In genomic region chr12:80925919-80926318, GRCm38 (mm10) we compare ENCODE assay signal across 16 mouse cellular contexts. TPM values are rescaled to one million over a fixed set of nuclear protein-coding genes. Genes with fewer than 3 reads are reported as not detected.
DNase-seq lines count a peak whose midpoint lies in the region; ATAC-seq and TF ChIP-seq lines count a peak whose summit lies in the region.
"Had no signal": no experiment of that assay in that cellular context is flagged by ENCODE, and none has a peak within 500 bp of the region (broad histone marks: within the 10 kb centered on the region; RNA-seq: fewer than 3 reads in every experiment).

No protein-coding gene starts in this region.

- no peak for ATAC-seq in liver, postnatal 0 days
- ATAC-seq: forebrain, embryonic 14.5 days had no signal

- H3K9ac ChIP-seq in liver, adult 2 months (ENCODE audit: low read depth, low read length), result no peak overlapping the region
- no peak overlapping the region for H3K9ac ChIP-seq in liver, postnatal 0 days (replicated peaks)
- H3K9ac ChIP-seq: limb, embryonic 13.5 days had no signal

- no peaks in the 10 kb centered on the region for H3K79me2 ChIP-seq in liver, adult 2 months (ENCODE audit: control insufficient read depth, insufficient read depth, low read length)

- H3K4me2 ChIP-seq in liver, postnatal 0 days (ENCODE audit: low read depth, low read length), result no peak overlapping the region
- H3K4me2 ChIP-seq: limb, embryonic 13.5 days; midbrain, embryonic 11.5 days had no signal

- H3K4me3 ChIP-seq in liver, adult 2 months (ENCODE audit: insufficient read depth, low read depth, low read length), result no peak overlapping the region
- H3K4me3 ChIP-seq in liver, postnatal 0 days (ENCODE audit: low read depth, low read length), result no peak overlapping the region
- H3K4me3 ChIP-seq: limb, embryonic 13.5 days had no signal

- TF ChIP-seq CTCF in liver, adult 2 months (IDR thresholded peaks at IDR 0.05; ENCODE audit: low read depth, low read length), result no peak
- TF ChIP-seq CTCF in liver, postnatal 0 days (IDR thresholded peaks at IDR 0.05; ENCODE audit: low read depth), result no peak

- peak; percentile 90 for DNase-seq in liver, adult 2 months (ENCODE audit: extremely low read depth, low read depth, low spot score)
- no peak for DNase-seq in liver
- DNase-seq in adipocyte (ENCODE audit: low spot score), result peak; percentile 49
- peak; percentile 84 to 90 for DNase-seq in kidney, adult 8-10 months
- peak; percentile 21 for DNase-seq in liver, postnatal 0 days
- DNase-seq in frontal cortex, adult 2 months (ENCODE audit: extremely low spot score in 1 of 2, low spot score in 1 of 2), result no peak
- no peak for DNase-seq in B cell, adult 2 months
- DNase-seq: cerebellum, adult 2 months; gastrocnemius, postnatal 10 days; heart, postnatal 14 days; lung, postnatal 10 days; thymus, adult 18-20 months had no signal

- no peaks in the 10 kb centered on the region for H3K9me3 ChIP-seq in liver, postnatal 0 days (ENCODE audit: low read length)
- H3K9me3 ChIP-seq: limb, embryonic 13.5 days had no signal

- TF ChIP-seq EP300 in liver, postnatal 0 days (IDR thresholded peaks at IDR 0.05; ENCODE audit: low read depth), result no peak

- 16% methylated on average over 7 of the region's 7 CpGs for WGBS in liver, adult 2 months
- WGBS in liver, postnatal 0 days (ENCODE audit: insufficient replicate concordance), result 69% methylated on average over 7 of the region's 7 CpGs

- H3K27me3 ChIP-seq in liver, adult 2 months (ENCODE audit: control insufficient read depth, insufficient read depth, low read length), result no peaks in the 10 kb centered on the region
- H3K27me3 ChIP-seq in liver, postnatal 0 days (ENCODE audit: insufficient read depth, low read length), result no peaks in the 10 kb centered on the region
- H3K27me3 ChIP-seq: limb, embryonic 13.5 days had no signal

- TF ChIP-seq POLR2A in liver, adult 2 months (IDR thresholded peaks at IDR 0.05; ENCODE audit: extremely low read depth, insufficient read depth, low read length), result no peak

- H3K27ac ChIP-seq in liver, adult 2 months (replicated peaks; ENCODE audit: insufficient read depth, low read depth, low read length), result peak overlapping the region; percentile 96
- peak overlapping the region; percentile 55 for H3K27ac ChIP-seq in liver, postnatal 0 days (ENCODE audit: low read depth)
- H3K27ac ChIP-seq: limb, embryonic 13.5 days had no signal

- H3K36me3 ChIP-seq in liver, adult 2 months (ENCODE audit: control insufficient read depth, insufficient read depth, low read length), result no peaks in the 10 kb centered on the region
- H3K36me3 ChIP-seq in liver, postnatal 0 days (replicated peaks; ENCODE audit: insufficient read depth, low read length), result no peaks in the 10 kb centered on the region
- H3K36me3 ChIP-seq: limb, embryonic 13.5 days had no signal

- H3K4me1 ChIP-seq in liver, adult 2 months (ENCODE audit: control insufficient read depth, insufficient read depth, low read length), result peaks cover 33% of the 10 kb centered on the region
- peaks cover 23% of the 10 kb centered on the region for H3K4me1 ChIP-seq in liver, postnatal 0 days (ENCODE audit: insufficient read depth)

RNA-seq across cellular contexts. Expression of gene Srsf5, which starts 19.4 kb away (rescaled TPM):
- 232 and 331 TPM in 2 replicates for total RNA-seq in liver, adult 2 months (2014; rRNA removed)
- polyA plus RNA-seq in liver, adult 2 months (2012; rRNA removed), result 198 and 238 TPM in 2 replicates
- 249 and 270 TPM in 2 replicates for polyA plus RNA-seq in liver, postnatal 0 days (2015; fragmentation: Nextera tagmentation; extraction: Ambion mirVana)
- polyA plus RNA-seq in frontal cortex, adult 2 months (2012; rRNA removed), result 781 and 888 TPM in 2 replicates

RNA-seq across cellular contexts. Expression of gene Slc10a1, which starts 42.6 kb away (rescaled TPM):
- 389 and 508 TPM in 2 replicates for total RNA-seq in liver, adult 2 months (2014; rRNA removed)
- polyA plus RNA-seq in liver, adult 2 months (2012; rRNA removed), result 1,193 and 1,387 TPM in 2 replicates
- polyA plus RNA-seq in liver, postnatal 0 days (2015; fragmentation: Nextera tagmentation; extraction: Ambion mirVana), result 500 and 502 TPM in 2 replicates
- polyA plus RNA-seq in frontal cortex, adult 2 months (2012; rRNA removed), result not detected in 2 replicates
- total RNA-seq: heart, postnatal 14 days; layer of hippocampus, postnatal 25 days had no signal
- polyA plus RNA-seq: cerebellum, adult 2 months had no signal

Comparison
In these comparisons a context has a peak if more than half of its experiments do, and no peak if none do; other contexts are left out.
1. DNase-seq: peak in liver, adult 2 months (single experiment), adipocyte (single experiment), kidney, adult 8-10 months (2 of 2) and liver, postnatal 0 days (single experiment); none in liver (single experiment), frontal cortex, adult 2 months (0 of 2) and B cell, adult 2 months (0 of 2).
2. RNA of gene Slc10a1, which starts 42.6 kb away (polyA plus RNA-seq): 1,193 to 1,387 TPM in liver, adult 2 months and 500 to 502 TPM in liver, postnatal 0 days; not detected in frontal cortex, adult 2 months; every median in the first group is over 100 times any median in the second.